Comparison of ENCODE assay signal across 8 mouse cellular contexts in genomic region chr2:18765481-18766249, GRCm38 (mm10).
DNase-seq lines count a peak whose midpoint lies in the region; ATAC-seq and TF ChIP-seq lines count a peak whose summit lies in the region.

No protein-coding gene starts in this region.

- peak overlapping the region; percentile 38 for H3K9ac ChIP-seq in MEL (ENCODE audit: control insufficient read depth, low read depth, low read length, poor library complexity, severe bottlenecking)
- no peak overlapping the region for H3K9ac ChIP-seq in forebrain, embryonic 15.5 days (replicated peaks)
- peak overlapping the region; percentile 33; the same call in 1 of the 2 replicates for H3K9ac ChIP-seq in intestine, embryonic 15.5 days
- no peak overlapping the region for H3K9ac ChIP-seq in lung, embryonic 14.5 days

- DNase-seq in A20 (ENCODE audit: low read depth, low spot score) (peak; percentile 60), MEL (ENCODE audit: low read depth, low spot score) (no peak)
- DNase-seq in lung, embryonic 14.5 days = peak; percentile 67
- DNase-seq in cerebellum, adult 2 months = no peak
- DNase-seq in spleen, adult 12 weeks (ENCODE audit: low spot score) = no peak

- no peaks in the 10 kb centered on the region for H3K9me3 ChIP-seq in MEL (replicated peaks; ENCODE audit: insufficient read depth, low read length)
- H3K9me3 ChIP-seq in forebrain, embryonic 15.5 days = no peaks in the 10 kb centered on the region
- no peaks in the 10 kb centered on the region for H3K9me3 ChIP-seq in intestine, embryonic 15.5 days
- H3K9me3 ChIP-seq in lung, embryonic 14.5 days (ENCODE audit: low read depth, low read length) = no peaks in the 10 kb centered on the region

- no peaks in the 10 kb centered on the region for H3K36me3 ChIP-seq in MEL (ENCODE audit: control insufficient read depth in 1 of 2, insufficient read depth in 2 of 2, low read length in 2 of 2)
- no peaks in the 10 kb centered on the region for H3K36me3 ChIP-seq in forebrain, embryonic 15.5 days
- H3K36me3 ChIP-seq in intestine, embryonic 15.5 days = no peaks in the 10 kb centered on the region
- H3K36me3 ChIP-seq in lung, embryonic 14.5 days (ENCODE audit: insufficient read depth) = no peaks in the 10 kb centered on the region
- H3K36me3 ChIP-seq in testis, adult 2 months (ENCODE audit: control insufficient read depth, insufficient read depth, low read length) = no peaks in the 10 kb centered on the region

- no peak overlapping the region for H3K27ac ChIP-seq in MEL (ENCODE audit: control insufficient read depth, low read depth, low read length)
- no peak overlapping the region for H3K27ac ChIP-seq in forebrain, embryonic 15.5 days (replicated peaks)
- H3K27ac ChIP-seq in intestine, embryonic 15.5 days = peak overlapping the region; percentile 42; the same call in 1 of the 2 replicates
- H3K27ac ChIP-seq in lung, embryonic 14.5 days (ENCODE audit: low read depth) = no peak overlapping the region
- peak overlapping the region; percentile 87 for H3K27ac ChIP-seq in testis, adult 2 months (ENCODE audit: control insufficient read depth, insufficient read depth, low read depth, low read length)
- H3K27ac ChIP-seq in cerebellum, adult 2 months (ENCODE audit: insufficient read depth, low read length) = no peak overlapping the region

- TF ChIP-seq EP300 in MEL (IDR thresholded peaks at IDR 0.05; ENCODE audit: low read depth in 1 of 2, low read length in 2 of 2) = no peak

- no peak for TF ChIP-seq POLR2A in MEL (IDR thresholded peaks at IDR 0.05; ENCODE audit: control insufficient read depth in 1 of 2, insufficient read depth in 1 of 2, low read depth in 1 of 2, low read length in 2 of 2, poor library complexity in 1 of 2)
- TF ChIP-seq POLR2A in testis, adult 2 months (IDR thresholded peaks at IDR 0.05; ENCODE audit: control insufficient read depth, low read depth, low read length) = no peak
- no peak for TF ChIP-seq POLR2A in cerebellum, adult 2 months (IDR thresholded peaks at IDR 0.05; ENCODE audit: borderline replicate concordance, insufficient read depth, low read length)

- WGBS in forebrain, embryonic 15.5 days = 53% methylated on average over 12 of the region's 12 CpGs
- WGBS in intestine, embryonic 15.5 days = 37% methylated on average over 12 of the region's 12 CpGs
- 25% methylated on average over 12 of the region's 12 CpGs for WGBS in lung, embryonic 14.5 days
- WGBS in cerebellum, adult 2 months = 86% methylated on average over 12 of the region's 12 CpGs

- TF ChIP-seq CTCF in MEL (IDR thresholded peaks at IDR 0.05 in 2 of 3, conservative IDR thresholded peaks at IDR 0.05 in 1 of 3; ENCODE audit: control insufficient read depth in 1 of 3, insufficient read depth in 1 of 3, low read depth in 2 of 3, low read length in 3 of 3, poor library complexity in 1 of 3, severe bottlenecking in 1 of 3) = no peak
- TF ChIP-seq CTCF in lung, embryonic 14.5 days (IDR thresholded peaks at IDR 0.05; ENCODE audit: low read depth) = no peak
- no peak for TF ChIP-seq CTCF in testis, adult 2 months (IDR thresholded peaks at IDR 0.05; ENCODE audit: control insufficient read depth, insufficient read depth, insufficient replicate concordance, low read depth, low read length)
- TF ChIP-seq CTCF in cerebellum, adult 2 months (IDR thresholded peaks at IDR 0.05; ENCODE audit: borderline replicate concordance, insufficient read depth, low read depth, low read length) = no peak

- no peak for ATAC-seq in forebrain, embryonic 15.5 days (replicated peaks)
- ATAC-seq in intestine, embryonic 15.5 days = peak; percentile 62
- peak; percentile 39 for ATAC-seq in lung, embryonic 14.5 days (ENCODE audit: insufficient read depth)

- H3K27me3 ChIP-seq in MEL (ENCODE audit: control insufficient read depth in 1 of 2, insufficient read depth in 2 of 2, low read length in 2 of 2) = peaks cover 2 to 16% of the 10 kb centered on the region in 2 experiments; a peak in 3 of 4 replicates
- no peaks in the 10 kb centered on the region for H3K27me3 ChIP-seq in forebrain, embryonic 15.5 days
- H3K27me3 ChIP-seq in intestine, embryonic 15.5 days (replicated peaks) = no peaks in the 10 kb centered on the region
- no peaks in the 10 kb centered on the region for H3K27me3 ChIP-seq in lung, embryonic 14.5 days (ENCODE audit: insufficient read depth, low read length)
- no peaks in the 10 kb centered on the region for H3K27me3 ChIP-seq in testis, adult 2 months (ENCODE audit: control insufficient read depth, insufficient read depth, low read length)
- H3K27me3 ChIP-seq in cerebellum, adult 2 months (ENCODE audit: control insufficient read depth, insufficient read depth, low read length) = no peaks in the 10 kb centered on the region

- H3K4me3 ChIP-seq in MEL (ENCODE audit: control insufficient read depth in 1 of 2, insufficient read depth in 1 of 2, low read depth in 2 of 2, low read length in 2 of 2) = peak overlapping the region; percentile 81 to 88
- H3K4me3 ChIP-seq in forebrain, embryonic 15.5 days = no peak overlapping the region
- peak overlapping the region; percentile 80 for H3K4me3 ChIP-seq in intestine, embryonic 15.5 days (replicated peaks)
- H3K4me3 ChIP-seq in lung, embryonic 14.5 days (ENCODE audit: low read depth, low read length) = peak overlapping the region; percentile 14; the same call in 1 of the 2 replicates
- H3K4me3 ChIP-seq in testis, adult 2 months (ENCODE audit: control insufficient read depth, low read depth, low read length) = peak overlapping the region; percentile 17; the same call in 1 of the 2 replicates
- no peak overlapping the region for H3K4me3 ChIP-seq in cerebellum, adult 2 months (replicated peaks; ENCODE audit: insufficient read depth, low read depth, low read length)

- no peaks in the 10 kb centered on the region for H3K79me2 ChIP-seq in MEL (ENCODE audit: control insufficient read depth, insufficient read depth, low read length, poor library complexity)

- TF ChIP-seq RAD21 in MEL (IDR thresholded peaks at IDR 0.05; ENCODE audit: low read depth, low read length) = no peak

- H3K4me1 ChIP-seq in MEL (ENCODE audit: control insufficient read depth in 1 of 2, insufficient read depth in 2 of 2, low read length in 2 of 2) = no peaks in the 10 kb centered on the region
- peaks cover 5% of the 10 kb centered on the region for H3K4me1 ChIP-seq in forebrain, embryonic 15.5 days
- no peaks in the 10 kb centered on the region for H3K4me1 ChIP-seq in intestine, embryonic 15.5 days (replicated peaks)
- 0 out of 2 replicates have a peak, but pooled peaks cover 4% of the 10 kb centered on the region for H3K4me1 ChIP-seq in lung, embryonic 14.5 days (ENCODE audit: insufficient read depth)
- no peaks in the 10 kb centered on the region; the same call in 1 of the 2 replicates for H3K4me1 ChIP-seq in testis, adult 2 months (ENCODE audit: control insufficient read depth, insufficient read depth, low read length)
- H3K4me1 ChIP-seq in cerebellum, adult 2 months (ENCODE audit: control insufficient read depth, insufficient read depth, low read length) = no peaks in the 10 kb centered on the region

- 0 out of 2 replicates have a peak overlapping the region, but pooled peaks have one; percentile 6 for H3K4me2 ChIP-seq in forebrain, embryonic 15.5 days (replicated peaks)
- H3K4me2 ChIP-seq in intestine, embryonic 15.5 days (replicated peaks) = peak overlapping the region; percentile 70
- H3K4me2 ChIP-seq in lung, embryonic 14.5 days = peak overlapping the region; percentile 74

TF ChIP-seq in MEL, 35 proteins besides CTCF, POLR2A, EP300 and RAD21:
- TF ChIP-seq ZMIZ1 (IDR thresholded peaks at IDR 0.05; ENCODE audit: low read depth, low read length) (no peak), MXI1 (IDR thresholded peaks at IDR 0.05; ENCODE audit: low read depth, low read length) (0 out of 2 replicates have a peak, but pooled peaks have one; percentile 29), SIN3A (IDR thresholded peaks at IDR 0.05; ENCODE audit: low read length) (peak; percentile 33; the same call in 1 of the 2 replicates)

Comparison
In these comparisons a context has a peak if more than half of its experiments do, and no peak if none do; other contexts are left out.
1. DNase-seq: peak in A20 (single experiment) and lung, embryonic 14.5 days (single experiment); none in MEL (single experiment), cerebellum, adult 2 months (0 of 2) and spleen, adult 12 weeks (single experiment).
2. H3K27ac ChIP-seq: peak in intestine, embryonic 15.5 days (single experiment) and testis, adult 2 months (single experiment); none in MEL (single experiment), forebrain, embryonic 15.5 days (single experiment), lung, embryonic 14.5 days (single experiment) and cerebellum, adult 2 months (single experiment).
3. H3K4me3 ChIP-seq: peak in MEL (2 of 2), intestine, embryonic 15.5 days (single experiment), lung, embryonic 14.5 days (single experiment) and testis, adult 2 months (single experiment); none in forebrain, embryonic 15.5 days (single experiment) and cerebellum, adult 2 months (single experiment).
4. H3K9ac ChIP-seq: peak in MEL (single experiment) and intestine, embryonic 15.5 days (single experiment); none in forebrain, embryonic 15.5 days (single experiment) and lung, embryonic 14.5 days (single experiment).
5. H3K4me2 ChIP-seq: peak in every context shown above with its lines; median percentile 74 in lung, embryonic 14.5 days; 70 in intestine, embryonic 15.5 days; 6 in forebrain, embryonic 15.5 days.